Mouse (Mus musculus): ENCODE data around the gene Smap2.

- no peak for TF ChIP-seq CTCF (IDR thresholded peaks at IDR 0.05; ENCODE audit: low read depth, low read length)
- TF ChIP-seq POLR2A (IDR thresholded peaks at IDR 0.05; ENCODE audit: borderline replicate concordance, low read depth, low read length), result no peak
Measured at GRCm38 (mm10) chr4:121007006-121007405, 10.0 kb downstream of the Smap2 start.
